Mouse (Mus musculus) heart, postnatal 10 days (tissue): ENCODE results near the gene Ankrd36. TPM values are rescaled to one million over a fixed set of nuclear protein-coding genes. Genes with fewer than 3 reads are reported as not detected.

Experiments used
- DNase-seq, 2 experiments: peaks; one replicate each; pipeline ENCODE4 v3.0.0; 2021
- intact Hi-C: fragments of 180-260 bp; cut with DNase I; formaldehyde crosslinking; loops from one replicate; pipeline ENCODE4 v1.15.1; 2025
- total RNA-seq, 2 experiments: library from RNA; stranded (reverse); gene quantifications; 2 replicates each; pipeline ENCODE4 v1.2.3; 2021

Ankrd36 gene
- total RNA-seq, 2 experiments from 2014 or later = not detected

DNA sequence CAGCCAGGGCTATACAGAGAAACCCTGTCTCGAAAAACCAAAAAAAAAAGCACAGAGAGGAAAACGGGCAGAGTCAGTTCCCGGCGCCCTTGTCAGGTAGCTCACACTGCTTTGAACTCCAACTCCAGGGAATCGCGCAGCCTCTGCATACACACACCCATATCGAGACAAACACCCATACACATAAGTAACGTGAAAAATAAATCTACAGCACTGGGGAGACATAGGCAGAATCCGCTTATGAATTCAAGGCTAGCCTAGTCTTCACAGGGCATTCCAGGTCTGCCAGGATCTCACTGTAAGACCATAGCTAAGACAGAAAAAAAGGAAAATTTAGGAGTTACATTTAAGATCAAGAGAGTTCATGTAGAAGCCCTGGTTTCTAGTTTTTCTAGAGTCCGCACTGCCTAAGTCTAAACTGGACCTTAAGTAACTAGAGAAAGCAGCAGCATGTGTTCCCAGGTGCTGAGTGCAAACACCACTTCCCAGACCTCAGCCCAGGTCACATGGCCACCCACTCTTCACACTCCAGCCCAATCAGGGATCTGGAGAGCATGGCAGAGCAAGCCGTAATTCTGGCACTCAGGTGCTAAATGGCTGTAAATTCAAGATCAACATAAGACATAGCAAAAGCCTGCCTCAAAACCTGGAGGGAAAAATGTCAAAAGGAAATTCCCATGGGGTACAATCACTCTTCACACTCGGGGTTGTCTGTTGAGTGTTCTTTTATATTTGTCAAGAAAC lies 149.3 kb downstream of the Ankrd36 start:
- intact Hi-C loops = no loop called here
- DNase-seq = no peak

DNA sequence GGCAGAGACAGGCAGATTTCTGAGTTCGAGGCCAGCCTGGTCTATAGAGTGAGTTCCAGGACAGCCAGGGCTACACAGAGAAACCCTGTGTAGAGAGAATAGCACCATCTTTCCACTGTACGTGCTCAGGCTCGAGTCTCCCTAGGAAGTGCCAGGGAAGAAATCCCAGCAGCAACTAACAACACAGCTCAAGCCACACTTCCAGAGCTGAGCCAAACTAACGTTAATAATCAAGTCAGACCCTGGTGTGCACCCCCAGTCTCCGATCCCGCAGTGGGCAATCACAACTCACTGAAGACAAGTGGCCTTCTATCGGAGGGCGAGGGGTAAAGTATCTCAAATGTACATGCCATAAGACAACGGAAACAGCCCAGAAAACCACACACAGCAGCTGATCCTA lies 160.1 kb downstream of the Ankrd36 start:
- no peak for DNase-seq
- intact Hi-C loops = no loop called here

DNA sequence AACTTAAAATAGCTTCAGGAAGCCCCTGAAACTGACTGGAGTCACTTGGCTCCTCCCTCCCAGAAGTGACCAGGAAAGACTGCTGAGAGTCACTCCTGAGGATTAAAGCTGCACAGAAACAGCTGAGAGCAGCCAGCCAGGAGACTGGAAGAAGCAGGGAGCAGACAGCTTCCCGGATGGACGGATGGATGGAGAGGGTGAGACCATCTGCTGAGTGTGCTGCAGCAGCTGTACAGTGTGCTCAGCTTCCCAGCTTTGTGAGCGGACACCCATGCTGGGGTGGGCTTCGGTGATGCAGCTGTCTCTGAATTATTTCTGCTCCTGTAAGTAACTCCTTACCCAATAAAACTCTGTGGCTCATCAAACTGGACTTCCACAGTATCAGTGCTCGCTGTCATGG lies 162.9 kb downstream of the Ankrd36 start:
- no peak for DNase-seq
- intact Hi-C loops = no loop called here

DNA sequence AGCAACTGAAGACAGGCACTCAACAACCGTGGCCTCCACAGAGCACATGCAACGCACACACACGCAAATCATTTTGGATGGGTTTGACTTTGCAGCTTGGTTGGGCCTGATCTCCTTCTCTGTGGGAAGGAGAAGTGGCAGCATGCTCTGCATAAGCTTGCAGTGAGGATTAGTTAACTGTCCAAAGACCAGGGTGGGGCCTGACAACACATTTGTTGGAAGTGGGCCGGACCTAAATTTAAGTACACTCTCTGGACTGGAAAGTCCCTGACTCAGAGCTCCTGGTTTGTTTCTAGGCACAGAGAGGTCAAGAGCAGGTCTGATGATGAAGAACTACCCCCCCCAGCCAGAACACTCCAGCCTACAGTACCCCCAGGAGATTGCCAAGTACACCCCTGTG lies 164.8 kb downstream of the Ankrd36 start:
- DNase-seq = peak in 1 of 2 experiments; percentile 46
- intact Hi-C loops = no loop called here

DNA sequence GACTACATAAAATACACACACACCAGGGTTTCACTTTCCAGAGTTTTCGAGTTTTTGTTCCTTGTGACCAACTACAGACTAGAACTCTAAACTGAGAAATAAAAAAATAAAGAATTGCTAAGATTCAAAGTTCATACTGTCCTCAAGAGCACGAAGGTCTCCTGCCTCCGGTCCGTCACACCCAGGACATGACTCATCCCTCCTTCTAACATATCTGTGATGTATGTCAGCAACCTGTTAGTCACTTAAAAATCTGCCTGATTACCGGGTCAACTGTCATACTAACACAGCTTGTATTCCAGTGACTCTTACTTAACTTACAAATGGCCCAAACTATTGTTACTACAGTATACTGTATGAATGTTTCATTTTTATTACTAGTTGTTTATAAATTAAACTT lies 167.7 kb downstream of the Ankrd36 start:
- intact Hi-C loops = no loop called here
- no peak for DNase-seq

Other genes with a start within 250 kb of the Ankrd36 start
- gene Znrf3, start 124.8 kb upstream of the Ankrd36 start, total RNA-seq = 10 to 100 TPM; 11.9 to 14.7 TPM
- gene Xbp1, start 49.0 kb upstream of the Ankrd36 start, total RNA-seq = 10 to 100 TPM; 48.9 to 55.5 TPM
- 10 to 100 TPM; 13.9 to 17.1 TPM for gene Ccdc117, start 27.5 kb upstream of the Ankrd36 start, total RNA-seq
- 100 to 1,000 TPM; 114 to 118 TPM for gene Mrps24, start 146.0 kb downstream of the Ankrd36 start, total RNA-seq
- gene Urgcp, start 192.7 kb downstream of the Ankrd36 start, total RNA-seq = 10 to 100 TPM; 65.6 to 68.5 TPM
- gene Dbnl, start 218.8 kb downstream of the Ankrd36 start, total RNA-seq = 10 to 100 TPM; 37.4 to 40.6 TPM
- 100 to 1,000 TPM; 756 to 765 TPM for gene Pgam2, start 234.0 kb downstream of the Ankrd36 start, total RNA-seq